Mouse (Mus musculus) liver, adult (tissue): ENCODE data around the gene Maco1.

Experiments
- GATA4 ChIP-seq: IDR thresholded peaks from 2 replicates; pipeline ENCODE4 v1.6.1; 2014; ENCODE audit warnings: mild to moderate bottlenecking, low read length; ENCODE audit not compliant: insufficient replicate concordance

Maco1 gene

DNA sequence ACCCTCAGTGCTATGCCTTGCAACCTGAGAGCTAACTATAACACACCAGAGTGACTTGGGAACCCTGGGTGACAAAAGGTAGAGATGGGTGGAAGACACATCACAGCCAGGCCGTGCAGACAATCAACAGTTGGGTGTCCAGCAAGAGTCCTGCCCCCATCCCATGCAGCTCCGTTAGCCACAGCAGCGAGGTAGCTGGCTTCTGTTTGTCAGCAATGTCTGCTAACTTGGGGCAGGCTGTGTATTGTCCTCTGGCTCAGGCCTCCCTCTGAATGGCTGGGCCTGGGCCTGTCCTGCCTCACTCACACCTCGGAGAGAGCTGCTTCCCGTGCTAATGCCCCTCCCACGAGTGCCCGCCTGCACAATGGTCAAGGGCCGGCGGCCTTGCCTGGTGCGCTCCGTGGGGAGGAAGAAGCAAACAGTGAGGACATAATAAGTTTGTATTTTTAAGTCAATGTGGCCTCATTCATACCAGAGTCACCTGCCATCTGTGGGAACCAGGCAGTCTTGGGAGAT, 100.2 kb downstream of the Maco1 start:
- no peak for TF ChIP-seq GATA4
